Mouse (Mus musculus) neural tube, embryonic 14.5 days (tissue): ENCODE data around the gene Ppfibp2. TPM values are rescaled to one million over a fixed set of nuclear protein-coding genes. Genes with fewer than 3 reads are reported as not detected.

ENCODE experiments used
- ATAC-seq: fragments of 200-750 bp; cut with Nextera tagmentation; 2 replicates; pipeline ENCODE4 v1.8.0; 2017; ENCODE audit warnings: low read depth, mild to moderate bottlenecking, moderate TSS enrichment, moderate library complexity
- H3K27ac ChIP-seq: fragments of 300-500 bp; sonication (generic); 2 replicates; pipeline ENCODE4 v1.5.1; 2014; ENCODE audit warnings: low read depth, mild to moderate bottlenecking, control low read depth, low read length, moderate library complexity, mixed read lengths
- H3K27me3 ChIP-seq: fragments of 300-500 bp; sonication (generic); 2 replicates; pipeline ENCODE4 v1.6.1; 2014; ENCODE audit warnings: low read length; ENCODE audit not compliant: control insufficient read depth, insufficient read depth
- H3K36me3 ChIP-seq: fragments of 300-500 bp; sonication (generic); 2 replicates; pipeline ENCODE4 v1.6.1; 2014; ENCODE audit warnings: low read length, mixed read lengths; ENCODE audit not compliant: control insufficient read depth, insufficient read depth
- H3K4me1 ChIP-seq: fragments of 300-500 bp; sonication (generic); 2 replicates; pipeline ENCODE4 v1.6.1; 2014; ENCODE audit warnings: low read length; ENCODE audit not compliant: control insufficient read depth, insufficient read depth
- H3K4me2 ChIP-seq: fragments of 300-500 bp; sonication (generic); 2 replicates; pipeline ENCODE4 v1.6.1; 2014; ENCODE audit warnings: mild to moderate bottlenecking, low read depth, low read length, control low read depth
- H3K4me3 ChIP-seq: fragments of 300-500 bp; sonication (generic); 2 replicates; pipeline ENCODE4 v1.5.1; 2014; ENCODE audit warnings: low read depth, low read length, control low read depth, mixed read lengths
- H3K9ac ChIP-seq: fragments of 300-500 bp; sonication (generic); replicated peaks from 2 replicates; pipeline ENCODE4 v1.6.1; 2014; ENCODE audit warnings: low read depth, mild to moderate bottlenecking, control low read depth, low read length, mixed read lengths
- H3K9me3 ChIP-seq: fragments of 300-500 bp; sonication (generic); 2 replicates; pipeline ENCODE4 v1.6.1; 2016; ENCODE audit warnings: low read length; ENCODE audit not compliant: control insufficient read depth
- WGBS: fragments of 180-500 bp; shearing (Covaris S2); extraction: QIAGEN DNeasy Blood & Tissue Kit; methylation state at CpG from one replicate; pipeline ENCODE4 v1.1.7; 2014; 5-methylcytosine and 5-hydroxymethylcytosine counted together
- polyA plus RNA-seq: library from polyadenylated mRNA; unstranded; fragments of >200 nt; fragmentation: Nextera tagmentation; extraction: Ambion mirVana; gene quantifications from 2 replicates; pipeline ENCODE4 v1.2.1, GENCODE M21; 2014

Gene Ppfibp2
- polyA plus RNA-seq, 1 experiment from 2014 or later, result 2.0 TPM

DNA sequence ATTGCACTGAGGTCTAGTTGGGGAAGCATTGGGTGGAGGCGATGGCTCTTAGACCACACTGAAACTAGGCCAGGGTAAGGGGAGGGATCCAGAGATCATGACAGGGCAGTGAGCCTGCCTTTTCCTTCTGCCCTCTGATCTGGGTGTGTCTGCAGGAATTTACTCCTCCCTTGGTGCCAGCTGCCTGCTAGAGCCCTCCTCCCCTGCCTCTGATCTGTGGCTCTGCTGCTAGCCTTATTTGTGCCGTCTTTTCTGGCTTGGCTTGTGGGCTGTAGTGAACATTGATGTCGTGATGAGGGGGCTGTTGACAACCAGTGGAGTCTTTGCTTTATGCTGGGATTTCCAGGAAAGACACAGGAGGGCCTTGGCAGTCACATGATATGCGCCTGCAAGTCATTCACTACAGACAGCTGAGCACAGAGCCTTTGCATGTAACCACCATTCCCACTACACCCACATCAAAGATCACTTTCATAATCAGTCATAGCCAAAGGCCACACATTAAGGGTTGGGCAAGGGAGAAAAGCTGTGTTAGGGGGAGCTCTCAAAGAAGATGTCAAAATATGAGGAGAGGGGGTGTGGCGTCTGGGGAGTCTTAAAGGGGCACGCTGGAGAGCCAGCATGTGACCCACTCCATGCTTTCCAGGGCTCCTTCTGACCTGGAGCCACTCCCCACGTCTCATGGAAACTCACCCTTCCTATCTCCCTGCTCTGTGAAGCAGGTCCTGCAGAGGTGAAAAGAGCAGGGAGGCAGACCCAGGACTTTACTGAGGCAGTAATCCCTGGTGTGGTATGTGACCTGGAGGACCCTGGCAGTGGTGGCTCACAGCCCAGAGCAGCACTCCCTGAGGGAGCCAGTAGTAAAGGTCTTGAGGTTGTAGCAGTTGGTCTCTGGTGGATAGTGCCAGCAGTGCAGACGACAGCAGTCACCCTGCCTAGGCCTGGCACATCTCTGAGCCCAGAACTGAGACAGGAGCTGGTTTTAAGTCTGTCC is 69.4 kb downstream of the Ppfibp2 start:
- peak; percentile 23; the same call in 1 of the 2 replicates for ATAC-seq
- Histone ChIP-seq H3K27me3 (no peaks in the 10 kb centered on the region), H3K4me1 (no peaks in the 10 kb centered on the region), H3K27ac (no peak overlapping the region), H3K9ac (no peak overlapping the region), H3K36me3 (no peaks in the 10 kb centered on the region), H3K4me2 (no peak overlapping the region), H3K4me3 (no peak overlapping the region), H3K9me3 (no peaks in the 10 kb centered on the region)
- WGBS, result 49% methylated on average over 8 of the region's 8 CpGs

DNA sequence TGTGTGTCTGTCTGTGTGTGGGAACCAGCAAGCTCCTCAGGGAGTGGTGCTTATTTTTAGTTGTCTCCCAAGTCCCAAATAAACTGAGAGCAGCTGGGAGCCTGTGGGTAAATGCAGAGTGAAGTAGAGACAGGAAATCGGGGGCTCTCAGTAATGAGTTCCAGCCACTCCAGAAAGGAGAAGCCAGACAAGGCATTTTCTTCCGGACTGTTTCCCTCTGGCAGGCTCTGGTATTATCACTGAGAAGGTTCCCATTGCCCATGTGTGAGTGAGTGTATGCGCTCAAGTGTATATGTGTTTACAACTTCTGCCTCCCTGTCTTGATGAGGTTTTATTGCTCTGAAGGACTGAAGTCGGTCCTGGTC is 70.2 kb downstream of the Ppfibp2 start:
- WGBS, result 19% methylated on average over 4 of the region's 4 CpGs
- Histone ChIP-seq H3K27me3 (no peaks in the 10 kb centered on the region), H3K4me3 (no peak overlapping the region), H3K4me2 (peak overlapping the region; percentile 35; the same call in 1 of the 2 replicates), H3K9me3 (no peaks in the 10 kb centered on the region), H3K36me3 (no peaks in the 10 kb centered on the region), H3K9ac (no peak overlapping the region), H3K4me1 (no peaks in the 10 kb centered on the region), H3K27ac (peak overlapping the region; percentile 29; the same call in 1 of the 2 replicates)
- peak; percentile 5; the same call in 1 of the 2 replicates for ATAC-seq

DNA sequence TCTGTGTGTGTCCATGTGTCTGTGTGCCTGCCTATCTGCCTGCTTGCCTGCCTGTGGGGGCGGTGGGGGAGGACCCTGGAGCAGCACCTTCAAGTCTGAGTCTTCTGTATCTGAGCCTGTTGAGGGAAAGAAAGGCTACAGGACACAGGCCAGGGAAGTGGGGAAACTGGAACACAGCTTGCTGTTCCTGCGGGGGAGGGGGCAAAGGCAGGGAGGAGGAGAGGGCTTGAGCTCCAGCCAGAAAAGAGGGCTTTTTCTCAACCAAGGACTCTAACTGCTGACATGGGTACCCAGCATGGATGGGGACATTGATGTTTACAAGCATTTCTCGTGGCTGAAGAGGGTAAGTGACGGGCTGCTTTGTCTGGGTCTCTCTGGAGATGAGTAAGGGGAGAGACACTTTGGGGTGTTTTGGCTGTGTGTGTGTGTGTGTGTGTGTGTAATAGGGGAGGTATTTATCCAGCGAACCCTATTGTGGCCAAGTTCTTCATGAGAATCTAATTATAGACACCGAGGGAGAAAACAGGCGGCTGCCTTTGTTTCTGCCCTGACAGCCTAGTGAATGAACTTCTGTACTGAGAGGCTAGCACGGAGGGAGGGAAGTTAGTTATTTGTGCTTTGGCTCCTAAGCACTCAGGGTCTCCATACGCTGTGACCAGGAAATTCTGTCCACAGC is 70.7 kb downstream of the Ppfibp2 start:
- Histone ChIP-seq H3K27me3 (no peaks in the 10 kb centered on the region), H3K27ac (peak overlapping the region; percentile 29; the same call in 1 of the 2 replicates), H3K4me3 (peak overlapping the region; percentile 13; the same call in 1 of the 2 replicates), H3K4me2 (peak overlapping the region; percentile 35), H3K9me3 (no peaks in the 10 kb centered on the region), H3K36me3 (no peaks in the 10 kb centered on the region), H3K4me1 (no peaks in the 10 kb centered on the region), H3K9ac (0 out of 2 replicates have a peak overlapping the region, but pooled peaks have one; percentile 8)
- peak; percentile 47; the same call in 1 of the 2 replicates for ATAC-seq
- 8% methylated on average over 9 of the region's 9 CpGs for WGBS

DNA sequence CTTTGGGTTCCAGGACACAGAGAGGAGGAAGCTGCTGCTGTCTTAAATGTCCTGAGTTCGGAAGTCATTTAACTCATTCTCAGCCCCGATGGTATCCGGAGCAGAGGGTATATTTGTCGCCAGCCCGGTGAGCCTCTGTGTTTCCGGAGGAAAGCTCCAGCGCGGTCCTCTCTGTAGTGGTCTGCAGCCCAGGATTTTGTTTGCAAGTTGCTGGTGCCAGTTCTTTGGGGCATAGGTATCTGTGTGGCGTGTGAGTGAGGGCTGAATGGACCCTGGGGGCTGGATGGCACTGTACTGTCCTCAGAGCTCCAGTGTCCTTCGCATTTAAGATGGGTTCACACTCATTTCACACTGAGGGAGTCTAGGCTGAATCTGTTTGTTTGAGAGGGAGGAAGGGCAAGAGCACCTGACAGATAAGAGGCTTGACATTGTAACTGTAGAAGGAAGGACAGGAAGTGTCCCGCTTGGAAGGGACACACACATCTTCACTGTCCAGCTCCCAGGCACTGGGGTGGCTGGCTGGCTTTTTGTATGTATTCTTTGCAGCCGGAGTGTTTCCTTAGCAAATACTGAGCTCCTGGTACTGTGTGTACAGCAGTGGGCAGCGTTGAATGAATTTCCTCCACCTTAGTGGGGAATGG is 71.4 kb downstream of the Ppfibp2 start:
- Histone ChIP-seq H3K27me3 (no peaks in the 10 kb centered on the region), H3K4me1 (no peaks in the 10 kb centered on the region), H3K9ac (0 out of 2 replicates have a peak overlapping the region, but pooled peaks have one; percentile 8), H3K36me3 (no peaks in the 10 kb centered on the region), H3K9me3 (no peaks in the 10 kb centered on the region), H3K4me3 (peak overlapping the region; percentile 13; the same call in 1 of the 2 replicates), H3K27ac (no peak overlapping the region), H3K4me2 (peak overlapping the region; percentile 35)
- ATAC-seq, result no peak
- WGBS, result 70% methylated on average over 13 of the region's 13 CpGs

DNA sequence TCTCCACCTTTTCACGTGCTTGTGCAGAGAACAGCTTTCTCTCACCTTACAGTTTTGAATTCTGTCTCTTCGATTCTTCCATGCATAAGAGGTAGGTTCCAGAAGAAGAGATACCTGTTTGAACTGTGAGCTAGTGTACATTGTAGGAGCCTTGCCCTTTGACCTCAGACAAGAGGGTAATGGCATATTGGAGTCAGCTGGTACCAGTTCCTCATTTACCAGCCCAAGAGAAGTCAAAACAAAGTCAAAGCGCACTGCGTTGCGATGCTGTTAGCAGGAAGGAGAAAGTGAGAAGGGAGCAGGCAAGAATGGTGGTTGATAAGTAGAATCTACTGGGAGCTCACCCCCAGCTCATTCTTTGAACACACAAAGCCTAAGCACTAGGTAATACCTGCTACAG is 73.5 kb downstream of the Ppfibp2 start:
- no peak overlapping the region for H3K27ac ChIP-seq
- no peak for ATAC-seq
- no peaks in the 10 kb centered on the region for H3K9me3 ChIP-seq
- no peak overlapping the region for H3K4me3 ChIP-seq
- H3K9ac ChIP-seq, result no peak overlapping the region
- no peaks in the 10 kb centered on the region for H3K4me1 ChIP-seq
- H3K4me2 ChIP-seq, result no peak overlapping the region
- H3K36me3 ChIP-seq, result no peaks in the 10 kb centered on the region
- H3K27me3 ChIP-seq, result no peaks in the 10 kb centered on the region
- WGBS, result 95% methylated on average over 5 of the region's 5 CpGs

DNA sequence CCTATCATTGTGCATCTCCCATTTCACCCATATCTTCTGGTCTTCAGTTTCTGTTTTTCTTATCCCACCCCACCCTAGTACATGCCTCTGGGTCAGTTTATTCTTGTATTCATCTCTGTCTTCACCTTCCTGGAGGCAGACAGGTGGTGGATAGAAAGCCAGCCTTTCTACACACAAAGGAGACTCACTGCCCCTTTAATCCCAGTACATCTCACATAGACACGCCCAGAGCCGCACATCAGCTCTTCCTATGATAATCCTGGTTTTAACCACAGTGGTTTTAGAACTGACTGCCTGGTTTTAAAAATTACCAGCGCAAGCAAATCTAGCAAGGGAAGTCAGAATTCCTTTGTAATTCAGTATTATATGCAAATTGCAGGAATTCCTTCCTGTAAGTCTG is 80.2 kb downstream of the Ppfibp2 start:
- ATAC-seq, result no peak
- WGBS, result 85% methylated on average over 3 of the region's 3 CpGs
- no peaks in the 10 kb centered on the region for H3K4me1 ChIP-seq
- no peak overlapping the region for H3K9ac ChIP-seq
- H3K9me3 ChIP-seq, result no peaks in the 10 kb centered on the region
- no peak overlapping the region for H3K4me2 ChIP-seq
- H3K4me3 ChIP-seq, result no peak overlapping the region
- H3K36me3 ChIP-seq, result no peaks in the 10 kb centered on the region
- H3K27ac ChIP-seq, result no peak overlapping the region
- H3K27me3 ChIP-seq, result no peaks in the 10 kb centered on the region

DNA sequence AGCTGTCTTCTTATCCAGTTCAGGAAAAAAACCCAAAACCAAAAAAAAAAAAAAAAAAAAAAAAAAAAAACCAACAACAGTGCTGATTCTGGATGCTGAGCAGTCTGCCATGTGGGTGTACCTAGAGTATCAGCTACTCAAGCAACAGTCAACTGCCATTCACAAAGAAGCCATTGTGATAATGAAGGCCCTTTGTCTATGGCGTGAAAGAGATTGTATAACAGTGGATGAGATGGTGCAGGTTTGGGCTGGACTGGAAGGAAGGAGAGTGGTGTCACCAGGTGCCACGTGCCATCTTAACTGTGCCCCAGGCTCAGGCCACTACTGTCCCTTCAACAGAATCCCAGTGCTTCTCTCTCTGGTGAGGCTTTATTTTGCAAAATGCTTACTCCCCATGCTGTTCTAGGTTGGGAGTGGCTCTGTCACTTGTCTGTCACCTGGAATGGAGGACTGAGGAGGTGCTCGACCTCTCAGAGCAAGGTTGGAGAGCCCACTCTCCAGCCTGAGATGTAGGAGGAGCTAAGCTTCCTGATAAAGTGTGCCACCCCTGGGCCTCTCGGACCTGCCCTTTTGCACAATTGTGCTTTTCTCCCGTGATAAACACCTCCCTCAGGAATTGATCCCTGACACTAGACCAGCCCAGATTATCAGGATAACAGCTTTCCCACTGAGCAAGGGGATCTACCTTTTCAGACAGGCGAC is 85.3 kb downstream of the Ppfibp2 start:
- Histone ChIP-seq H3K9me3 (no peaks in the 10 kb centered on the region), H3K27me3 (no peaks in the 10 kb centered on the region), H3K27ac (no peak overlapping the region), H3K4me3 (no peak overlapping the region), H3K4me1 (no peaks in the 10 kb centered on the region), H3K4me2 (no peak overlapping the region), H3K36me3 (no peaks in the 10 kb centered on the region), H3K9ac (no peak overlapping the region)
- no peak for ATAC-seq
- 39% methylated on average over 6 of the region's 6 CpGs for WGBS

DNA sequence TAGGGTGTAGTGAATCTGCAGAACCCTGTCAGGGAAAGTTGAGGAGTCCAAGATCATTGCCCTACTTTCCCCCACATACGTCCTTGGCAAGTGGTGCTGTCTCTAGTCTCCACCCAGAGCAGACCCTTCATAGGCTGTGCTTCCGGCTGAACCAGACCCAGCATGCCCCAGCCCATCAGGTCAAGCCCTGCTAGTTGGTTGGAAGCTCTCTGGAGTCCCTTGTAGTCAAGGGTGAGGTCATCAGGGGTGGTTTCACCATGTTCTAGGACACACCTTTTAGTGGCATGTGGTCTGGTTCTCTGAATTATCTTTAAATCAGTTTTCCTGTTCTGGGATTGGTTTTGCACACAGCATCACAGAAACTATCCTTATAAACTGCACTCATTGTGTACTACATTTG is 86.3 kb downstream of the Ppfibp2 start:
- Histone ChIP-seq H3K27ac (no peak overlapping the region), H3K9ac (no peak overlapping the region), H3K4me1 (no peaks in the 10 kb centered on the region), H3K36me3 (no peaks in the 10 kb centered on the region), H3K4me2 (no peak overlapping the region), H3K9me3 (no peaks in the 10 kb centered on the region), H3K4me3 (no peak overlapping the region), H3K27me3 (no peaks in the 10 kb centered on the region)
- WGBS, result 85% methylated on average over 2 of the region's 2 CpGs
- no peak for ATAC-seq
